Mouse (Mus musculus): ENCODE results near the gene Actrt2.

DNA sequence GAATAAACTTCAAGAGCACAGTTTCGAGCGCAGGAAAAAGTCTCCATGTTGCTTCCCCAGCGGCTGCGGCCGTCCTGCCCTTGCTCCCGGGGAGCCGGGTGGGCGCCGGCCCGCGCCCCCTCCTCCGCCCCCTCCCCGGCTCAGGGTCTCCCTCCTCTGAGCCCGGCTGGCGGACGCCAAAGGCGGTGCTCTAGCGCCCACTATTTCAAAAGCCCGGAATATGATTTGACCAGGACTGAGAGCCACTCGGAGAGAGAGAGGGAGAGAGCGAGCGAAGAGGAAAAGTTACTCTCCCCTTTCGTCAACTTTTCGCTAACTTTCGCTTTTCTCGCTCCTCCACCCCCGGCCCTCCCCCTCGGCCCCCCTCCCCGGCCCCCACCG lies 31.6 kb downstream of the Actrt2 start:
- no peak for TF ChIP-seq POLR2A (IDR thresholded peaks at IDR 0.05; ENCODE audit: insufficient read depth, low read depth, low read length)
- TF ChIP-seq CTCF (IDR thresholded peaks at IDR 0.05; ENCODE audit: insufficient read depth, low read depth, low read length), result no peak

Measured in olfactory bulb, adult 2 months (tissue).